Mouse (Mus musculus): ENCODE results near the gene Adam22. TPM values are rescaled to one million over a fixed set of nuclear protein-coding genes. Genes with fewer than 3 reads are reported as not detected.
A peak's percentile ranks its signal among the peaks of the same experiment; 100 is the strongest.

The Adam22 gene
- polyA plus RNA-seq (2011; ENCODE audit: insufficient read depth, insufficient read length, low read depth, missing spikeins), result 5.6 and 7.7 TPM in 2 replicates

DNA sequence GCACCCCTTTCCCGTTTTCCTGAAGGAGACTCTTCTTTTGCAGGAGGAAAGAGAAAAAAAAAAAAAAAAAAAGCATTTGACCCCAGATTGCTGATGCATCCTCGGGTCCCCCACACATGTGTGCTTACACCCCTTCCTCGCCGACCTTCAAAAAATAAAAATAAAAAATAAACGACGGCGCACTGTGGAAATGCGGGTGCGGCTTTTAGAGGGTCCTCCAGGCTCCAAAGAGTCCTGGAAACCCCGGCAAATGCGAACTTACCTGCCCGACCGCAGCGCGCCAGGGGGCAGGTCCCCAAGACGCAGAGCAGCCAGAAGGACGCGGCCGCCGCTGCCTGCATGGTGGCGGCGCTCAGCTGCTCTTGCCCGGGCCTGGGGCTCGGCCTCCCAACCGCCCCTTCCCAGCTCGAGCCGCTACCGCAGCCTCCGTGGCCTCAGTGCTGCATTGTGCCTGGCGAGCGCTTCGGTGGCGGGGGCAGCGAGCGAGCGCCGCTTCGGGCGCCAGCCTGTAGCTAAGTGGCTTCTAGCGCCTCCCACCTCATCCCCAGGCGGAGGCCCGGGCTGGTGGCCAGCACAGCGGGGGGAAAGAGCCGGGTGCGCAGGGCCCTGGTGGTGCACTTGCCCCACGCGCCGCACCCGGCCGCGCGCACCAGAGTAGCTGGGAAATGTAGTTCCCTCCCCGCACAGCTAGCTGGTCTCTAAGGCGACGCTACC is at the start of gene Adam22:
TSS of gene Adam22 (minus strand) at position 547 of the 714 bp plus-strand sequence.
- H3K27me3 ChIP-seq (ENCODE audit: control insufficient read depth, insufficient read depth, low read length, poor library complexity, severe bottlenecking), result no peaks in the 10 kb centered on the region
- H3K4me1 ChIP-seq (ENCODE audit: control insufficient read depth, insufficient read depth, low read length), result no peaks in the 10 kb centered on the region
- TF ChIP-seq POLR2A (IDR thresholded peaks at IDR 0.05; ENCODE audit: insufficient read depth, low read length) (no peak), CTCF (IDR thresholded peaks at IDR 0.05; ENCODE audit: low read depth, low read length) (no peak), EP300 (IDR thresholded peaks at IDR 0.05; ENCODE audit: insufficient read depth, low read depth, low read length) (no peak)
- H3K4me3 ChIP-seq (ENCODE audit: low read depth, low read length), result peak within 1 kb of the TSS; percentile 72
- H3K27ac ChIP-seq (ENCODE audit: insufficient read depth, low read length), result no peak within 1 kb of the TSS
- peak within 1 kb of the TSS; percentile 85 for H3K9ac ChIP-seq (ENCODE audit: low read depth, poor library complexity, severe bottlenecking)
- H3K36me3 ChIP-seq (ENCODE audit: control insufficient read depth, insufficient read depth, low read length, poor library complexity, severe bottlenecking), result no peaks in the 10 kb centered on the region
- H3K9me3 ChIP-seq (replicated peaks; ENCODE audit: control insufficient read depth, insufficient read depth, low read length, poor library complexity, severe bottlenecking), result no peaks in the 10 kb centered on the region

DNA sequence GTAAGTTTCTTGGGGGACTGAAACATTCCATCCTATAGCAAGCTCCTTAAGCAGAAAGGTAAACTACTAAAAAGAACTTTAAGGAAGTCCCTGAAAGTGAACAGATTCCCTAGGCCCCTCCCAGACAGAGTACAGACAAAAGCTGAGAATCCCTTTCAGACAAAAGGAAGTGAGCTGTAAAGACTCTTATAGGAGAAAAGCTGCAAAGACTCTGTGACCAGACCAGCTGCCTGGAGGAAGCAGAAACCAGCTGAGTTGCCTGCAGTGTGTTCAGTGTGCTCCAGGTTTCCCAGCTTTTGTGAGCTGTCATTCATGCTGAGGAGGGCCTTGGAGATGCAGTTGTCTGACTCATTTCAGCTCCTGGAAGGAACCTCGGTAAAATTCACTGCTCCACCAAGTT is 49.5 kb upstream of the Adam22 start:
- Histone ChIP-seq H3K9me3 (replicated peaks; ENCODE audit: control insufficient read depth, insufficient read depth, low read length, poor library complexity, severe bottlenecking) (no peaks in the 10 kb centered on the region), H3K27ac (ENCODE audit: insufficient read depth, low read length) (no peak overlapping the region; the same call in 1 of the 2 replicates), H3K36me3 (ENCODE audit: control insufficient read depth, insufficient read depth, low read length, poor library complexity, severe bottlenecking) (peaks cover 76% of the 10 kb centered on the region), H3K9ac (ENCODE audit: low read depth, poor library complexity, severe bottlenecking) (no peak overlapping the region), H3K4me1 (ENCODE audit: control insufficient read depth, insufficient read depth, low read length) (no peaks in the 10 kb centered on the region), H3K27me3 (ENCODE audit: control insufficient read depth, insufficient read depth, low read length, poor library complexity, severe bottlenecking) (no peaks in the 10 kb centered on the region), H3K4me3 (ENCODE audit: low read depth, low read length) (no peak overlapping the region)
- no peak for TF ChIP-seq POLR2A (IDR thresholded peaks at IDR 0.05; ENCODE audit: insufficient read depth, low read length)
- TF ChIP-seq EP300 (IDR thresholded peaks at IDR 0.05; ENCODE audit: insufficient read depth, low read depth, low read length), result no peak
- no peak for TF ChIP-seq CTCF (IDR thresholded peaks at IDR 0.05; ENCODE audit: low read depth, low read length)

DNA sequence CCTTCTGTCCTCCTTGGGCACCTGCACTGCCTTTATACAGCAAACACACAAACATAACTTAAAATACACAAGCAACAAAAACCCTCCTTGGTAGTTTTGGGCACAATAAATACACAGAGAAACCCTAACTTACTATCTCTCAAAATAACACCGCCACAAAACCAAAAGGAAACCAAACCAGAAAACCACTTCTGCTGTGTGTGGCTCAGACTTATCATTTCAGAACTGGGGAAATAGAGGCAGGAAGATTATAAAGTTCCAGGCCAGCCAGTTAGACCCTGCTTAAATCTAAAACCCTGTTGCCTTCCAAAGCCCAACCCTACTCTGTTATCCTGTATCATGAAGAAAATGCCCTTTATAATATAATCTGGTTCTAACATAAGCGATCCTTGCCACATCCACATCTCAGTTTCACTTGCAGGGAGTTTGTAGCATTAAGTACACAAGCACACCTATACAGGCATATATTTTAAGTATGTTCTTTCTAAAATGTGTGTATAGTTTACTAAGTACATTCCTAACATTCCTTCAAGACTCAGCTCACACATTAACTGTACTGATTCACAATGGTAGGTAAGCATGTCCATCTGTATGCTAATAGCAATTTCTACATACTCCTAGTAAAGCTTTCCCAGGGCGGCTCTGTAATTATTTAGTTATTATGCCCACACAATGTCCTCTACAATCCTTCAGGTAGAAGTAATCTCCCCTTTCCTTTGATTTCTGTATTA is 48.9 kb upstream of the Adam22 start:
- H3K4me1 ChIP-seq (ENCODE audit: control insufficient read depth, insufficient read depth, low read length), result no peaks in the 10 kb centered on the region
- TF ChIP-seq POLR2A (IDR thresholded peaks at IDR 0.05; ENCODE audit: insufficient read depth, low read length), result no peak
- TF ChIP-seq CTCF (IDR thresholded peaks at IDR 0.05; ENCODE audit: low read depth, low read length), result no peak
- TF ChIP-seq EP300 (IDR thresholded peaks at IDR 0.05; ENCODE audit: insufficient read depth, low read depth, low read length), result no peak
- H3K36me3 ChIP-seq (ENCODE audit: control insufficient read depth, insufficient read depth, low read length, poor library complexity, severe bottlenecking), result peaks cover 79% of the 10 kb centered on the region
- H3K4me3 ChIP-seq (ENCODE audit: low read depth, low read length), result no peak overlapping the region
- H3K27me3 ChIP-seq (ENCODE audit: control insufficient read depth, insufficient read depth, low read length, poor library complexity, severe bottlenecking), result no peaks in the 10 kb centered on the region
- no peaks in the 10 kb centered on the region for H3K9me3 ChIP-seq (replicated peaks; ENCODE audit: control insufficient read depth, insufficient read depth, low read length, poor library complexity, severe bottlenecking)
- H3K27ac ChIP-seq (ENCODE audit: insufficient read depth, low read length), result no peak overlapping the region
- no peak overlapping the region for H3K9ac ChIP-seq (ENCODE audit: low read depth, poor library complexity, severe bottlenecking)

DNA sequence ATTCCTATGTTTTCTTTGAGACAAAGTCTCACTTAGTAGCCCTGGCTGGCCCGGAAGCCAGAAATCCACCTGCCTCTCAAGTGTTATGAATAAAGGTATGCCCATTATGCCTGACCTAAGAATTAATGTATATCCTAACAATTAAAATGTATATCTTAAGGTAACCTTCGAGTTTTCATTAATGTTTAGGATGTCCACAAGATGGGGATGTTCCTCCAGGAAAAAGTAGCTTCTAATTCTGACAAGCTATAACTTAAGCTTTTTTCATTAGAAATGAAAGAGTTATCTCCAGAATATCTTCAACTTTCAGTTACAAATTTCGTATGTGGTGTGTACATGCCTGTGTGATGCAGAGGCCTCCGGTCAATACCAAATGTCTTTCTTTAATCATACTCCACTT is 40.8 kb upstream of the Adam22 start:
- Histone ChIP-seq H3K4me3 (ENCODE audit: low read depth, low read length) (no peak overlapping the region), H3K27me3 (ENCODE audit: control insufficient read depth, insufficient read depth, low read length, poor library complexity, severe bottlenecking) (no peaks in the 10 kb centered on the region), H3K9me3 (replicated peaks; ENCODE audit: control insufficient read depth, insufficient read depth, low read length, poor library complexity, severe bottlenecking) (no peaks in the 10 kb centered on the region), H3K9ac (ENCODE audit: low read depth, poor library complexity, severe bottlenecking) (no peak overlapping the region), H3K27ac (ENCODE audit: insufficient read depth, low read length) (no peak overlapping the region), H3K36me3 (ENCODE audit: control insufficient read depth, insufficient read depth, low read length, poor library complexity, severe bottlenecking) (peaks cover 80% of the 10 kb centered on the region), H3K4me1 (ENCODE audit: control insufficient read depth, insufficient read depth, low read length) (no peaks in the 10 kb centered on the region)
- TF ChIP-seq CTCF (IDR thresholded peaks at IDR 0.05; ENCODE audit: low read depth, low read length) (no peak), POLR2A (IDR thresholded peaks at IDR 0.05; ENCODE audit: insufficient read depth, low read length) (no peak), EP300 (IDR thresholded peaks at IDR 0.05; ENCODE audit: insufficient read depth, low read depth, low read length) (no peak)

DNA sequence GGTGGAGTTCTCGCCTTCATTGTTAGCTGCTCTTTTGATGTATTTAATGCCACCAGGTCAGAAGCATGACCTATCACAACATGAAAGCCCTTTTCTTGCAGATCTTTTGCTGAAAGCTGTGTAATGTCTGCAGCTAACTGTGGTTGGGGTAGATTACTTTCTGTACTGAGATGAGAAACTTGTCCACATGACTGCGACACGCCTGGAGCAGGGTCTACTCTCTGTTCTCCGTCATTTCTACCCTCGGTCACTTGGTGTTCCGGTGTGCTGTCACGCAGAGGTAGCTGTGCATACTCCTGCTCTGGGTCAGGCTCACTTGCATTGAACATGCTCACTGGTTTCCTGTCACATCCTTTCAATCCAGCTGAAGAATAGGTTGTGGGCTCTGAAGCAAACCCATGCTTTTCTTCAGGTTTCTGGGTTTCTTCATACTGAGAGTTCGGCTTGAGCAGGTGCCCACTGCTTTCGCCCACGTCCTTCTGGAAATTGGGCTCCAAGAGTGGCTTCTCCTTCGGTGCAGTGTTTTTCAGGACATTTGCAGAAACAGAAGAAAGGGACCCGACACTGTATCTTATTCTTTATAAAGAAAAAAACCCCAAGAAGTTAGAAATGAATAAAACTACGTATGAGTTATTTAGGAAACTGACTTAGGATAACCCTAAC is 29.8 kb upstream of the Adam22 start:
- Histone ChIP-seq H3K27me3 (ENCODE audit: control insufficient read depth, insufficient read depth, low read length, poor library complexity, severe bottlenecking) (no peaks in the 10 kb centered on the region), H3K9me3 (replicated peaks; ENCODE audit: control insufficient read depth, insufficient read depth, low read length, poor library complexity, severe bottlenecking) (no peaks in the 10 kb centered on the region), H3K27ac (ENCODE audit: insufficient read depth, low read length) (no peak overlapping the region), H3K4me3 (ENCODE audit: low read depth, low read length) (no peak overlapping the region), H3K4me1 (ENCODE audit: control insufficient read depth, insufficient read depth, low read length) (no peaks in the 10 kb centered on the region), H3K36me3 (ENCODE audit: control insufficient read depth, insufficient read depth, low read length, poor library complexity, severe bottlenecking) (peaks cover 42% of the 10 kb centered on the region), H3K9ac (ENCODE audit: low read depth, poor library complexity, severe bottlenecking) (no peak overlapping the region)
- TF ChIP-seq POLR2A (IDR thresholded peaks at IDR 0.05; ENCODE audit: insufficient read depth, low read length), result no peak
